Comparison of ENCODE assay signal across 10 mouse cellular contexts in the genomic region with DNA sequence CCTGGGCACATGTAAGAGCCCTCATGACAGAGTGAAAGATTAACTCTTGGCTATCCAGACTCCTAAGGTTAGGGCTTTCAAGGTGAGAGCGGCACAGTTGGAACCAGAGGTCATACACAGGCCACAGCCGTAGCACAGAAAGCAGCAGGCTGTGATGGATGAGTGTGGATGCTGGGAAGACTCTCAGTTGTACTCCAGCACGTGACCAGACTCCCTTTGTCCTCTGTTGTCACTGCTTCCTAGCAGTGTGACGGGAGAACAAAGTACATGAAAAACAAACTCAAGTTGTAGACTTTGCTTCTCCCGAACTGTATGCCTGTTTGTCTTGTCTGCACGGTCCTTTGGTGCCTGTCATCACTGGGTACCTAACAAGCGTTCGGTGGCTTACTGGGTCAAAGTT. TPM values are rescaled to one million over a fixed set of nuclear protein-coding genes. Genes with fewer than 3 reads are reported as not detected.
DNase-seq lines count a peak whose midpoint lies in the region; ATAC-seq and TF ChIP-seq lines count a peak whose summit lies in the region.
"Had no signal": no experiment of that assay in that cellular context is flagged by ENCODE, and none has a peak within 500 bp of the region (broad histone marks: within the 10 kb centered on the region; RNA-seq: fewer than 3 reads in every experiment).

No protein-coding gene starts in this region.

- no peaks in the 10 kb centered on the region for H3K27me3 ChIP-seq in intestine, embryonic 16.5 days (replicated peaks; ENCODE audit: control insufficient read depth, insufficient read depth, low read length)
- H3K27me3 ChIP-seq in liver, embryonic 16.5 days (ENCODE audit: control insufficient read depth, insufficient read depth, low read depth, low read length), result no peaks in the 10 kb centered on the region
- H3K27me3 ChIP-seq: megakaryocyte, embryonic 14.5 days had no signal

- no peak overlapping the region for H3K9ac ChIP-seq in intestine, embryonic 16.5 days (ENCODE audit: low read depth, low read length)
- no peak overlapping the region for H3K9ac ChIP-seq in liver, embryonic 16.5 days (ENCODE audit: low read depth, low read length)

- no peak overlapping the region for H3K27ac ChIP-seq in cortical plate, adult 2 months (ENCODE audit: insufficient read depth, low read length)
- no peak overlapping the region for H3K27ac ChIP-seq in intestine, embryonic 16.5 days (ENCODE audit: low read length)
- peak overlapping the region; percentile 55 for H3K27ac ChIP-seq in liver, embryonic 16.5 days (ENCODE audit: low read length)
- H3K27ac ChIP-seq: forebrain, embryonic 10.5 days had no signal

- peak overlapping the region; percentile 5; the same call in 1 of the 2 replicates for H3K4me3 ChIP-seq in cortical plate, adult 2 months (ENCODE audit: insufficient read depth, low read length)
- H3K4me3 ChIP-seq in intestine, embryonic 16.5 days (ENCODE audit: low read length), result no peak overlapping the region
- H3K4me3 ChIP-seq in liver, embryonic 16.5 days (ENCODE audit: low read depth, low read length), result no peak overlapping the region
- H3K4me3 ChIP-seq: megakaryocyte, embryonic 14.5 days had no signal

- no peak overlapping the region for H3K4me2 ChIP-seq in intestine, embryonic 16.5 days (ENCODE audit: low read depth, low read length)
- H3K4me2 ChIP-seq in liver, embryonic 16.5 days (ENCODE audit: low read depth, low read length), result no peak overlapping the region; the same call in 1 of the 2 replicates

- peak; percentile 75 for DNase-seq in R1 (ENCODE audit: low read depth, low spot score)
- DNase-seq in ovary, postnatal 10 days (ENCODE audit: low spot score), result no peak
- DNase-seq in spleen, postnatal 14 days (ENCODE audit: low spot score in 2 of 2), result no peak

- WGBS in intestine, embryonic 16.5 days, result 25% methylated on average over 8 of the region's 8 CpGs
- 54% methylated on average over 8 of the region's 8 CpGs for WGBS in liver, embryonic 16.5 days (ENCODE audit: insufficient replicate concordance)

- no peaks in the 10 kb centered on the region for H3K9me3 ChIP-seq in intestine, embryonic 16.5 days (ENCODE audit: control insufficient read depth, low read length)
- no peaks in the 10 kb centered on the region for H3K9me3 ChIP-seq in liver, embryonic 16.5 days (replicated peaks; ENCODE audit: control insufficient read depth, low read length)
- H3K9me3 ChIP-seq: forebrain, embryonic 10.5 days; megakaryocyte, embryonic 14.5 days had no signal

- TF ChIP-seq POLR2A in cortical plate, adult 2 months (IDR thresholded peaks at IDR 0.05; ENCODE audit: extremely low read depth, insufficient read depth, low read length), result no peak

- peaks cover 10% of the 10 kb centered on the region for H3K4me1 ChIP-seq in cortical plate, adult 2 months (ENCODE audit: control insufficient read depth, insufficient read depth, low read length)
- peaks cover 11% of the 10 kb centered on the region for H3K4me1 ChIP-seq in intestine, embryonic 16.5 days (ENCODE audit: control insufficient read depth, insufficient read depth, low read length)
- H3K4me1 ChIP-seq in liver, embryonic 16.5 days (ENCODE audit: control insufficient read depth, low read depth, low read length), result peaks cover 13% of the 10 kb centered on the region

- TF ChIP-seq CTCF in cortical plate, adult 2 months (IDR thresholded peaks at IDR 0.05; ENCODE audit: extremely low read depth, insufficient read depth, low read length), result no peak

- no peaks in the 10 kb centered on the region for H3K36me3 ChIP-seq in intestine, embryonic 16.5 days (ENCODE audit: control insufficient read depth, insufficient read depth, low read length)
- no peaks in the 10 kb centered on the region for H3K36me3 ChIP-seq in liver, embryonic 16.5 days (ENCODE audit: control insufficient read depth, insufficient read depth)
- H3K36me3 ChIP-seq: forebrain, embryonic 10.5 days had no signal

- peak; percentile 67 for ATAC-seq in intestine, embryonic 16.5 days
- peak; percentile 72 for ATAC-seq in liver, embryonic 16.5 days (ENCODE audit: low read depth)
- no peak for ATAC-seq in megakaryocyte, adult 5-6 weeks (ENCODE audit: poor library complexity, severe bottlenecking)
- no peak for ATAC-seq in megakaryocyte-erythroid progenitor cell, adult 5-6 weeks (replicated peaks; ENCODE audit: low FRiP score, low TSS enrichment, poor library complexity, severe bottlenecking)

RNA-seq across cellular contexts. Expression of gene Vwa8, which starts 1.8 kb away (rescaled TPM):
- polyA plus RNA-seq in cortical plate, adult 2 months (2012; rRNA removed), result 29.3 and 31.3 TPM in 2 replicates
- 13.9 and 16.6 TPM in 2 replicates for polyA plus RNA-seq in intestine, embryonic 16.5 days (2015; fragmentation: Nextera tagmentation; extraction: Ambion mirVana)
- polyA plus RNA-seq in liver, embryonic 16.5 days (2015; fragmentation: Nextera tagmentation; extraction: Ambion mirVana), result 8.5 and 9.5 TPM in 2 replicates
- 7.9 and 9.0 TPM in 2 replicates for total RNA-seq in megakaryocyte, adult 5-6 weeks (2015)
- total RNA-seq in megakaryocyte, adult 5-6 weeks (2017), result 7.5 and 9.4 TPM in 2 replicates
- 9.3 and 12.2 TPM in 2 replicates for total RNA-seq in megakaryocyte-erythroid progenitor cell, adult 5-6 weeks (2014; fragmentation: Nextera tagmentation)
- total RNA-seq in megakaryocyte-erythroid progenitor cell, adult 5-6 weeks (2017), result 11.8 and 19.9 TPM in 2 replicates

Comparison
In these comparisons a context has a peak if more than half of its experiments do, and no peak if none do; other contexts are left out.
1. ATAC-seq: peak in intestine, embryonic 16.5 days (single experiment) and liver, embryonic 16.5 days (single experiment); none in megakaryocyte, adult 5-6 weeks (single experiment) and megakaryocyte-erythroid progenitor cell, adult 5-6 weeks (single experiment).